Mouse (Mus musculus): ENCODE results near the gene Cdc37. TPM values are rescaled to one million over a fixed set of nuclear protein-coding genes. Genes with fewer than 3 reads are reported as not detected.

The Cdc37 gene
- total RNA-seq, 2 experiments from 2014 or later: 193 to 442 TPM

- peak; percentile 60 for ATAC-seq (replicated peaks; ENCODE audit: low FRiP score, low TSS enrichment, poor library complexity, severe bottlenecking)
Measured at GRCm38 (mm10) chr9:21168161-21169123, 18.7 kb upstream of the Cdc37 start.

GRCm38 (mm10) chr9:21167140-21168097 is 17.6 kb upstream of the Cdc37 start:
- peak; percentile 34 for ATAC-seq (replicated peaks; ENCODE audit: low FRiP score, low TSS enrichment, poor library complexity, severe bottlenecking)

- no peak for ATAC-seq (replicated peaks; ENCODE audit: low FRiP score, low TSS enrichment, poor library complexity, severe bottlenecking)
Measured at GRCm38 (mm10) chr9:21166516-21166915, 16.7 kb upstream of the Cdc37 start.

GRCm38 (mm10) chr9:21165952-21166451 is 16.2 kb upstream of the Cdc37 start:
- no peak for ATAC-seq (replicated peaks; ENCODE audit: low FRiP score, low TSS enrichment, poor library complexity, severe bottlenecking)

- peak; percentile 19 for ATAC-seq (replicated peaks; ENCODE audit: low FRiP score, low TSS enrichment, poor library complexity, severe bottlenecking)
Measured at GRCm38 (mm10) chr9:21165041-21165951, 15.5 kb upstream of the Cdc37 start, which contains the start of gene Pde4a. Gene Pde4a, plus strand, starts transcription at chr9:21165714.

GRCm38 (mm10) chr9:21164072-21164471 is 14.3 kb upstream of the Cdc37 start:
- no peak for ATAC-seq (replicated peaks; ENCODE audit: low FRiP score, low TSS enrichment, poor library complexity, severe bottlenecking)

GRCm38 (mm10) chr9:21163086-21164050 is 13.6 kb upstream of the Cdc37 start:
- ATAC-seq (replicated peaks; ENCODE audit: low FRiP score, low TSS enrichment, poor library complexity, severe bottlenecking): no peak

- peak; percentile 80 for ATAC-seq (replicated peaks; ENCODE audit: low FRiP score, low TSS enrichment, poor library complexity, severe bottlenecking)
Measured at GRCm38 (mm10) chr9:21161209-21161909, 11.6 kb upstream of the Cdc37 start.

- ATAC-seq (replicated peaks; ENCODE audit: low FRiP score, low TSS enrichment, poor library complexity, severe bottlenecking): no peak
Measured at GRCm38 (mm10) chr9:21154787-21155186, 5.0 kb upstream of the Cdc37 start.

GRCm38 (mm10) chr9:21153833-21154232 is 4.1 kb upstream of the Cdc37 start:
- no peak for ATAC-seq (replicated peaks; ENCODE audit: low FRiP score, low TSS enrichment, poor library complexity, severe bottlenecking)

- ATAC-seq (replicated peaks; ENCODE audit: low FRiP score, low TSS enrichment, poor library complexity, severe bottlenecking): no peak
Measured at GRCm38 (mm10) chr9:21153331-21153730, 3.5 kb upstream of the Cdc37 start.

GRCm38 (mm10) chr9:21152715-21153114 is 2.9 kb upstream of the Cdc37 start:
- peak; percentile 61 for ATAC-seq (replicated peaks; ENCODE audit: low FRiP score, low TSS enrichment, poor library complexity, severe bottlenecking)

- ATAC-seq (replicated peaks; ENCODE audit: low FRiP score, low TSS enrichment, poor library complexity, severe bottlenecking): no peak
Measured at GRCm38 (mm10) chr9:21149077-21149653, 617 bp downstream of the Cdc37 start.

GRCm38 (mm10) chr9:21148427-21148826 is 1.4 kb downstream of the Cdc37 start:
- ATAC-seq (replicated peaks; ENCODE audit: low FRiP score, low TSS enrichment, poor library complexity, severe bottlenecking): no peak

GRCm38 (mm10) chr9:21146722-21147121 is 3.1 kb downstream of the Cdc37 start:
- ATAC-seq (replicated peaks; ENCODE audit: low FRiP score, low TSS enrichment, poor library complexity, severe bottlenecking): peak; percentile 68

- no peak for ATAC-seq (replicated peaks; ENCODE audit: low FRiP score, low TSS enrichment, poor library complexity, severe bottlenecking)
Measured at GRCm38 (mm10) chr9:21145431-21145830, 4.4 kb downstream of the Cdc37 start.

GRCm38 (mm10) chr9:21144361-21144760 is 5.4 kb downstream of the Cdc37 start:
- ATAC-seq (replicated peaks; ENCODE audit: low FRiP score, low TSS enrichment, poor library complexity, severe bottlenecking): no peak
